Mouse (Mus musculus) kidney, embryonic 14.5 days (tissue): ENCODE data around the gene Abcc4. TPM values are rescaled to one million over a fixed set of nuclear protein-coding genes. Genes with fewer than 3 reads are reported as not detected.

Experiments
- ATAC-seq: fragments of 200-750 bp; cut with Nextera tagmentation; 2 replicates; pipeline ENCODE4 v1.8.0; 2017; ENCODE audit warnings: moderate number of reproducible peaks, mild to moderate bottlenecking, moderate TSS enrichment, moderate library complexity; ENCODE audit not compliant: low FRiP score, low TSS enrichment
- H3K27ac ChIP-seq: fragments of 300-500 bp; sonication (generic); 2 replicates; pipeline ENCODE4 v1.5.1; 2014; ENCODE audit warnings: low read depth, mild to moderate bottlenecking, low read length, moderate library complexity, mixed read lengths
- H3K27me3 ChIP-seq: fragments of 300-500 bp; sonication (generic); 2 replicates; pipeline ENCODE4 v1.6.1; 2014; ENCODE audit warnings: mild to moderate bottlenecking, low read length; ENCODE audit not compliant: control insufficient read depth, insufficient read depth
- H3K36me3 ChIP-seq: fragments of 300-500 bp; sonication (generic); 2 replicates; pipeline ENCODE4 v1.6.1; 2014; ENCODE audit warnings: low read length, mixed read lengths; ENCODE audit not compliant: control insufficient read depth, insufficient read depth
- H3K4me1 ChIP-seq: fragments of 300-500 bp; sonication (generic); 2 replicates; pipeline ENCODE4 v1.6.1; 2014; ENCODE audit warnings: low read length, mixed read lengths; ENCODE audit not compliant: control insufficient read depth, insufficient read depth
- H3K4me2 ChIP-seq: fragments of 300-500 bp; sonication (generic); replicated peaks from 2 replicates; pipeline ENCODE4 v1.6.1; 2014; ENCODE audit warnings: low read depth, mild to moderate bottlenecking, low read length
- H3K4me3 ChIP-seq: fragments of 300-500 bp; sonication (generic); 2 replicates; pipeline ENCODE4 v1.5.1; 2014; ENCODE audit warnings: mild to moderate bottlenecking, low read length
- H3K9ac ChIP-seq: fragments of 300-500 bp; sonication (generic); 2 replicates; pipeline ENCODE4 v1.6.1; 2014; ENCODE audit warnings: low read depth, mild to moderate bottlenecking, low read length, moderate library complexity
- H3K9me3 ChIP-seq: fragments of 300-500 bp; sonication (generic); 2 replicates; pipeline ENCODE4 v1.6.1; 2016; ENCODE audit warnings: low read length; ENCODE audit not compliant: control insufficient read depth
- WGBS: fragments of 180-500 bp; shearing (Covaris S2); extraction: QIAGEN DNeasy Blood & Tissue Kit; methylation state at CpG from one replicate; pipeline ENCODE4 v1.1.7; 2014; 5-methylcytosine and 5-hydroxymethylcytosine counted together
- polyA plus RNA-seq: library from polyadenylated mRNA; unstranded; fragments of >200 nt; fragmentation: Nextera tagmentation; extraction: Ambion mirVana; gene quantifications from 2 replicates; pipeline ENCODE4 v1.2.1, GENCODE M21; 2014

Gene Abcc4
- polyA plus RNA-seq, 1 experiment from 2014 or later: 12.2 TPM

DNA sequence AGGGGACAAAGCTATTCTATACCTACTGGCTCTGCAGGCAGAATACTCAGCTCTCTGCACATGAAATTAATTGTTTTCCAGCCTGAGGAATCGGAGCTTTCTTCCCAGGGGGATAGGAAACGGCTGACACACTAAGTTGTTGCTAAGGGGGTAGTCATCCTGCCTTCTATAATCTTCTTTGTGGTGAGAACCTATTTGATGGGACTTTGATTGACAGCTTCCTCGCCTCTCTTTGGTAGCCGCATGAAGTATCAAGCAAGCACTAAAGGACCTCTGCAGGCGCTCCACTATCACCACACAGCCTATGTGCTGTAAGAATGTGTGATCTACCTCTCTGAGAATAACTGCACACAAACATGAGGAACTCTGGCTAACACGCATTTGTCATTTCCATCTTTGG lies 105.3 kb downstream of the Abcc4 start:
- Histone ChIP-seq H3K27ac (no peak overlapping the region), H3K4me2 (no peak overlapping the region), H3K27me3 (no peaks in the 10 kb centered on the region), H3K4me1 (no peaks in the 10 kb centered on the region), H3K9ac (no peak overlapping the region), H3K4me3 (no peak overlapping the region), H3K36me3 (0 out of 2 replicates have a peak, but pooled peaks cover 5% of the 10 kb centered on the region), H3K9me3 (no peaks in the 10 kb centered on the region)
- ATAC-seq: no peak
- WGBS: 66% methylated on average over 6 of the region's 6 CpGs

- no peak overlapping the region for H3K9ac ChIP-seq
- ATAC-seq: no peak
- WGBS: 92% methylated on average over 3 of the region's 3 CpGs
- no peaks in the 10 kb centered on the region for H3K9me3 ChIP-seq
- H3K4me1 ChIP-seq: no peaks in the 10 kb centered on the region
- no peak overlapping the region for H3K4me3 ChIP-seq
- 0 out of 2 replicates have a peak, but pooled peaks cover 5% of the 10 kb centered on the region for H3K36me3 ChIP-seq
- H3K27ac ChIP-seq: no peak overlapping the region
- no peaks in the 10 kb centered on the region for H3K27me3 ChIP-seq
- H3K4me2 ChIP-seq: no peak overlapping the region
Measured at GRCm38 (mm10) chr14:118598757-118599156, 107.3 kb downstream of the Abcc4 start.

DNA sequence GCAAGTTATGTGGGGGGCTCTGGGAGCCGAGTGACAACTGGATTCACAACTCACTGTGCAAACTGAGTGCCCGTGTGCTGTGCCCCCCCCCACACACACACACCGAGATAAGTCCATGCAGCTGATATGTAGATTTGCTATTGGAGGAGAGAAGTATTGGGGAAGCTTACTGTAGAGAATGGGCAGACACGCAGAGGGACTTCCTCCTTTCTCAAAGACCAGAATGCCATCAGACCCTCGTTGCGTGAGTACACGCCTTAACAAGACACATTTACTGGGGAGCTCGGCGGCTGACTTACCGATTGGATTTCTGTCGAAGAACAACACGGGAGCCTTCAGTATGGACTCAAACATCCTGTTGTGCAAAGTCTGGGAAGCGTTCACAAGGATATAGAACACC lies 111.6 kb downstream of the Abcc4 start:
- no peaks in the 10 kb centered on the region for H3K9me3 ChIP-seq
- H3K27ac ChIP-seq: no peak overlapping the region
- WGBS: 82% methylated on average over 13 of the region's 13 CpGs

GRCm38 (mm10) chr14:118591477-118592403 lies 114.3 kb downstream of the Abcc4 start:
- WGBS: 50% methylated on average over 20 of the region's 20 CpGs
- Histone ChIP-seq H3K4me3 (no peak overlapping the region), H3K27me3 (no peaks in the 10 kb centered on the region), H3K4me1 (peaks cover 6% of the 10 kb centered on the region; the same call in 1 of the 2 replicates), H3K9ac (no peak overlapping the region), H3K4me2 (no peak overlapping the region), H3K27ac (no peak overlapping the region), H3K36me3 (no peaks in the 10 kb centered on the region), H3K9me3 (no peaks in the 10 kb centered on the region)
- peak; percentile 82 for ATAC-seq

More for the DNA sequence above, 111.6 kb downstream of the Abcc4 start:
- ATAC-seq: no peak
- Histone ChIP-seq H3K27me3 (no peaks in the 10 kb centered on the region), H3K4me1 (peaks cover 6% of the 10 kb centered on the region; the same call in 1 of the 2 replicates), H3K36me3 (0 out of 2 replicates have a peak, but pooled peaks cover 5% of the 10 kb centered on the region), H3K4me3 (no peak overlapping the region), H3K4me2 (no peak overlapping the region), H3K9ac (no peak overlapping the region)

DNA sequence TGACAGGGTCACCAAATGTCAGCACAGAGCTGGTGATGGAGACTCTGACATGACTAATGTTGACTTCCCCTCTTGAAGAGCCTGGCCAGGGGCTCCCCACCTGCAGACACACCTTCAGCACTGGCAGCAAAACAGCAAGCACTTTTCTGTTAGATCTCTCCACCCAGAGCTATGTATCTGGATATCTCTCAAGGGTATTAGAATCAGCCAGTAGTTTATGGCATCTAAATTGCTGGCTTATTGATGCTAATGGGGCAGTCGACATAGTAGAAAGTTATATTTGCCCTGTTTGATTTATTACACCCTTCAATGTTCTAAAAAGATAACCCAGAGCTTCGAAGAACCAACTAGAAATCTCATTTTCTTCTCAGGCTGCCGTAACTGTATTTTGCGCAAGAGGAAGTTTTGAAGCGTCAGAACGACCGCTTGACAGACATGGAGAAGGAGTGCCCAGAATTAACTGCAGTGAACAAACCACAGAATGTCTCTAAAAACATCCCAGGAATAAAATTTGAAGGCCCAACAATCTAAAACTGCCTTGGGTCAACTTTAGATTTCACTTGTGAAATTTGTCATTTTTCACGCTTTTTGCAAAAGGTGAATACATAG lies 123.6 kb downstream of the Abcc4 start:
- no peak overlapping the region for H3K27ac ChIP-seq
- ATAC-seq: no peak
- H3K27me3 ChIP-seq: no peaks in the 10 kb centered on the region
- WGBS: 74% methylated on average over 8 of the region's 8 CpGs
- no peaks in the 10 kb centered on the region for H3K4me1 ChIP-seq
- H3K9me3 ChIP-seq: no peaks in the 10 kb centered on the region
- H3K36me3 ChIP-seq: no peaks in the 10 kb centered on the region
- no peak overlapping the region for H3K4me2 ChIP-seq
- no peak overlapping the region for H3K4me3 ChIP-seq
- H3K9ac ChIP-seq: no peak overlapping the region

- no peaks in the 10 kb centered on the region for H3K36me3 ChIP-seq
- no peaks in the 10 kb centered on the region for H3K27me3 ChIP-seq
- no peak for ATAC-seq
- no peak overlapping the region for H3K4me2 ChIP-seq
- 56% methylated on average over 8 of the region's 8 CpGs for WGBS
- H3K9me3 ChIP-seq: no peaks in the 10 kb centered on the region
- no peak overlapping the region for H3K27ac ChIP-seq
- no peak overlapping the region for H3K9ac ChIP-seq
- H3K4me1 ChIP-seq: no peaks in the 10 kb centered on the region
- no peak overlapping the region for H3K4me3 ChIP-seq
Measured at GRCm38 (mm10) chr14:118581673-118582072, 124.3 kb downstream of the Abcc4 start.

DNA sequence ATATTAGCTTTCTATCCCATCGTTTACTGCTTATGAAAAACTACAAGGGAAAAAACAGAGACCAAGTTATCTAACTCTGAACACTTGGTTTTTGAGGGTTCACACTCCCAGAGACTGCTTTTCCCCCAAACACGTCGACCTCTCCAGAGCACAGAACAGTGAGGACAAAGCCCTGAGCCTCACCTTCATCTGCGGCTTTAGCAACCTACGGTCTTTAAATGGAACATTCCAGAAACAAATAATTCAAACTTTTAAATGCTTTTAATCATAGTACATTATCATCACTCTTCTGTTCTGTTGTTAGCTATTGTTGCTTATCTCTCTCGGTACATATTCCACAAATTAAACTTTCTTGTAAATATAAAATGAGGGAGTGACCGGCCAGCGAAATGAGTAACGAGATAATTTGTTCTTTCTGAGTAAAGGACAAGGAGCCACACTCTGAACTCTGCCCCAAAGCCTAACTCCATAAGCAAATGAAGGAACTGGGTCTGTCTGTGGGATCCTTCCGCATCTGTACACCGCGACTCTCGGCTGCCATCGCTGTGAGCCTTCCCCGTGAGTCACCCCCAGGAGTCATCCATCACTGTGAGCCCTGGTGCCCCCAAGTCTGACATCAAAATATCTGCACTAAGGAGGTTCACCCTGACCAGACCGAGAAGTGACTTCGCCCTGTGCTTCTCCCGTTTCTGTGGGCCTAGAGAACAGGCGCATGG lies 126.8 kb downstream of the Abcc4 start:
- 79% methylated on average over 19 of the region's 19 CpGs for WGBS
- no peaks in the 10 kb centered on the region for H3K36me3 ChIP-seq

DNA sequence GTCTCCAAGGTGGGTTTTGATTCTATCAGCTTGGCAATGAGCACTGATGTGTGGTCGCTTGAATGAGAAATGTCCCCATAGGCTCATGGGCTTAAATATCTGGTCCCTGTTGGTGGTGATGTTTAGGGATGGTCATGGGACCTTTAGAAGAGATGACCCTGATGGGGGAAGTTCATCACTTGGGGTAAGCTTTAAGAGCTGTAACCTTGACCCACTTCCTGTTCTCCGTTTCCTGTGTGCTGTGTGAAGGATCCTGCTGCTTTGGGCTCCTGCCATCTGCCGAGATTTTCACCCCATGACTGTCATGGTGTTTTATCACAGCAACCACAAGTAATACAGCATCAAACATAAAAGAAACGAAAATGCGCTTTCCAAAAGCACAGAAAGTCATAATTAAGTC lies 128.1 kb downstream of the Abcc4 start:
- ATAC-seq: no peak
- WGBS: 85% methylated on average over 5 of the region's 5 CpGs
- Histone ChIP-seq H3K4me2 (no peak overlapping the region), H3K27ac (no peak overlapping the region), H3K9ac (no peak overlapping the region), H3K4me1 (no peaks in the 10 kb centered on the region), H3K27me3 (no peaks in the 10 kb centered on the region), H3K36me3 (no peaks in the 10 kb centered on the region), H3K9me3 (no peaks in the 10 kb centered on the region), H3K4me3 (no peak overlapping the region)

More for the DNA sequence above, 126.8 kb downstream of the Abcc4 start:
- no peak overlapping the region for H3K9ac ChIP-seq
- no peak for ATAC-seq
- H3K4me2 ChIP-seq: no peak overlapping the region
- H3K9me3 ChIP-seq: no peaks in the 10 kb centered on the region
- H3K4me3 ChIP-seq: no peak overlapping the region
- no peaks in the 10 kb centered on the region for H3K27me3 ChIP-seq
- H3K27ac ChIP-seq: no peak overlapping the region
- H3K4me1 ChIP-seq: no peaks in the 10 kb centered on the region
